ENCODE assay signal across 20 mouse cellular contexts in genomic region chr7:80736199-80736598, GRCm38 (mm10).
"Had no signal": no experiment of that assay in that cellular context is flagged by ENCODE, and none has a peak within 500 bp of the region (broad histone marks: within the 10 kb centered on the region; RNA-seq: fewer than 3 reads in every experiment).

No protein-coding gene starts in this region.

- H3K4me1 ChIP-seq: neural tube, embryonic 12.5 days; neural tube, embryonic 15.5 days had no signal

- H3K4me2 ChIP-seq: lung, embryonic 14.5 days; midbrain, embryonic 11.5 days; neural tube, embryonic 12.5 days; neural tube, embryonic 15.5 days had no signal

- H3K9me3 ChIP-seq: megakaryocyte, embryonic 14.5 days; neural tube, embryonic 12.5 days; neural tube, embryonic 15.5 days had no signal

- H3K27me3 ChIP-seq: megakaryocyte, embryonic 14.5 days; neural tube, embryonic 12.5 days; neural tube, embryonic 15.5 days had no signal

- H3K4me3 ChIP-seq: layer of hippocampus, adult 2 months; megakaryocyte, embryonic 14.5 days; neural tube, embryonic 12.5 days; neural tube, embryonic 15.5 days had no signal

- ATAC-seq: liver, postnatal 0 days; lung, postnatal 0 days had no signal

- H3K27ac ChIP-seq: kidney, postnatal 0 days; layer of hippocampus, adult 2 months; liver, embryonic 14.5 days; macrophage; neural tube, embryonic 12.5 days; neural tube, embryonic 15.5 days; stomach, postnatal 0 days had no signal

- H3K9ac ChIP-seq: liver, embryonic 14.5 days; liver, postnatal 0 days; lung, embryonic 14.5 days; neural tube, embryonic 12.5 days; neural tube, embryonic 15.5 days had no signal

- DNase-seq: kidney, adult 2 months; kidney, postnatal 25 days; layer of hippocampus, adult 9-11 months; liver, postnatal 0 days; lung, embryonic 14.5 days; midbrain, embryonic 14.5 days; right cerebral cortex, adult 18-20 months; right cerebral cortex, postnatal 14 days; right cerebral cortex, postnatal 4 days; thymus, postnatal 36 days had no signal
